Mouse (Mus musculus) 416B (cell line): ENCODE measurements around the gene Hps3.
"Not testable (repeated sequence)": the region's sequence is repeated elsewhere in the genome, so short reads cannot be mapped to it uniquely, and the experiment has no call there.

ENCODE experiments used
- DNase-seq: peaks from one replicate; pipeline ENCODE4 v3.0.0; 2011; ENCODE audit warnings: low read depth

The Hps3 gene

GRCm38 (mm10) chr3:20034719-20035404 lies at the start of gene Hps3:
Gene Hps3 (minus strand): TSS chr3:20035315.
- DNase-seq, result peak; percentile 94

DNA sequence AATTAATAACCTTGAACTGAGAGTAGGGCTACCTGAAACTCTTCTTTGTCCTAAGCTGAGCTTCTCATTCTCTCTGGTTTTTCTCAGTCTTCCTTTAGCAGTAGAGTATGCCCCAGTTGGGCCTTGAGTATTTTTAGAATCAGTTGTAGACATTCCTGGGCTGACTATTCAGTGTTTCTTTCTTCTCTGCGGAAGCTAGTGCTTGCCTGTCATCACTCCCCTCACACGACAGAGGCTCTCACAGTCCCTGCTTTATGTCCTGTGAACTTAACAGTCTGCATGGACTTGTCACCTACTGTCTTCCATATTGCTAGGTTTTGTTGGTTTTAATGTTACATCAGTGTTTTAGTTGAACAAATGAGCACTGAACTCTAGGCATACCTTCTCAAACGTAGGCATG lies 47.0 kb upstream of the Hps3 start:
- no peak for DNase-seq

- peak; percentile 65 for DNase-seq
These were observed 41.3 kb upstream of the Hps3 start for GRCm38 (mm10) chr3:20076145-20077053.

DNA sequence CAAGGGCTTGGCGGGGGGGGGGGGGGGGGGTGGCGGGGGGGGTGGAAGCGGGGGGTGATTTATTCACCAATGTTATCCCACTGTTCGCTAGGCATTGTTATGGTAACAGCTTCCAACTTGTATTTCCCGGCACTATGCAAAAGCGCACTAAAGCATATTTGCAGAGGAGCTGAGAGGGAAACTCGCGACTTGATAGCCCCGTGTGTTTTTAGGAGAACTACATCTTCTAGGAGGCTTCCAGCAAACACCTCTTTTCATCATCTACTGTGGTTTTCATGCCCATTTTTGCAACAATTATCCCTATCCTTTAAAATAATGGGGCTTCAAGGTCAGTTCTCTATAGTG lies 23.1 kb upstream of the Hps3 start:
- DNase-seq, result no peak

DNA sequence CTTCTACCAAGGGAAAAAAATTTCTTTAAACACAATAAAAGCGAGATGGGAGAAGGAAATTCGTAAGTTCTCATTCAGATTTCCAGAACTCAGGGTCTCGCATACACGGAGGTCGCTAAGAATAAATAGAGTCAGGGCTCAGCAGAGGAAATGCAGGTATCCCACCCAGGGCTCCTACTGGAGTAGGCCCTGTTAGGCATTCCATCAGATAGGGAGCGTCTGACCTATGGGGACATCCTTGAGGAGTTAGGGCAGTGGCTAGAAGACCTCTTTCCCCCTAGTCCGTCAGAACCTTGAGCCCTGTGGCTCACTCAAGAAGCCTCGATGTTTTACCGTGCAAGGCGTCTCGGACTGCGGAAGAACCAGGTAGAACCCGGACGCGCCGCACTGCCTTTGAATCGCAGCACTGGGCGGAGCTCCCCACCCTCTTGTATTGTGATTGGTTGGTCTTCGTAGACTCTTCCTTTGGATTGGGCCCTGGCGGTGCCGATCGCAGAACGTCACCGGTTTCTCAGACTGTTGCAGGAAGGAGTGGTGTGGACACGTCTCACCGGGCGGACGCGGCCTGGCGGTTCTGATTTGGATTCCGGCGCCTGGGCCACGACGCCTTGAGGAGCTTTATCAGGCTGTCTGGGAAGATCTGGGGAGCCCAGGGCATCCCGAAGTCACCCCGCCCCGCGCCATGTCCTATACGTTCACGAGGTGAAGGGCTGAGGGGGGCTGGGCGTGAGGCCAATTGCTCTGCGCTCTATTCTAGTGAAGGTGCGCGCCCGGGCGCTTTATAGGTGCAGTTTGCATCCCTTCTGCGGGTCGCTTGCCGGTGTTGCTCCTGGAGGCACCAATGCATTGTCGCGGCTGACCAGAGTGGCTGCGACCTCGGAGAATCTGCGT lies 22.4 kb upstream of the Hps3 start, which contains the start of gene Hltf:
Hltf (plus strand) TSS at position 506 of the 891 bp plus-strand sequence.
- peak; percentile 97 for DNase-seq

GRCm38 (mm10) chr3:20044736-20045135 lies 9.6 kb upstream of the Hps3 start:
- not testable (repeated sequence) for DNase-seq

GRCm38 (mm10) chr3:20041461-20041860 lies 6.3 kb upstream of the Hps3 start:
- DNase-seq, result not testable (repeated sequence)

- no peak for DNase-seq
These were observed 954 bp upstream of the Hps3 start for GRCm38 (mm10) chr3:20036069-20036468.

GRCm38 (mm10) chr3:20033761-20034718 lies 1.1 kb downstream of the Hps3 start:
- peak; percentile 47 for DNase-seq

GRCm38 (mm10) chr3:20030807-20031206 lies 4.3 kb downstream of the Hps3 start:
- DNase-seq, result peak; percentile 49

GRCm38 (mm10) chr3:20028640-20029039 lies 6.5 kb downstream of the Hps3 start:
- DNase-seq, result no peak

- no peak for DNase-seq
These were observed 7.3 kb downstream of the Hps3 start for GRCm38 (mm10) chr3:20027788-20028187.

GRCm38 (mm10) chr3:20026996-20027689 lies 8.0 kb downstream of the Hps3 start:
- DNase-seq, result peak; percentile 52

GRCm38 (mm10) chr3:20026481-20026880 lies 8.6 kb downstream of the Hps3 start:
- DNase-seq, result peak; percentile 63

GRCm38 (mm10) chr3:20023832-20024231 lies 11.3 kb downstream of the Hps3 start:
- no peak for DNase-seq

DNA sequence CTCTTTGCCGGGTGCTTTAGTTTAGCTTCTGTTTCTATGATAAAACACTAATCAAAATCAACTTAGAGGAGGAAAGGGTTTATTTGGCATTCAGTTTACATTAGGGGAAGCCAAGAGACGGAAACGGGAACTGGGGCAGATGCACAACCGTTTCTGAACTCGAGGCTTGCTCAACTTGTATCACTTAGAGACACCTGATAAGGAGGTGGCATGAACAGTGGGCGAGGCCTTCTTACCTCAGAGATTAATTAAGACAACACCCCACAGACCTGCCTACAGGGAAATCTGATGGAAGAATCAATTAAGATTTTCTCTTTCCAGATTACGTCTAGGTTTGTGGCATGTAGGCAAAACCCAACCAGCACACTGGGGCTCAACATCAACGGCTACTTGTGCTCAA lies 17.0 kb downstream of the Hps3 start:
- DNase-seq, result no peak

- DNase-seq, result no peak
These were observed 20.7 kb downstream of the Hps3 start for GRCm38 (mm10) chr3:20014454-20014853.

- not testable (repeated sequence) for DNase-seq
These were observed 24.2 kb downstream of the Hps3 start for GRCm38 (mm10) chr3:20010905-20011304.

DNA sequence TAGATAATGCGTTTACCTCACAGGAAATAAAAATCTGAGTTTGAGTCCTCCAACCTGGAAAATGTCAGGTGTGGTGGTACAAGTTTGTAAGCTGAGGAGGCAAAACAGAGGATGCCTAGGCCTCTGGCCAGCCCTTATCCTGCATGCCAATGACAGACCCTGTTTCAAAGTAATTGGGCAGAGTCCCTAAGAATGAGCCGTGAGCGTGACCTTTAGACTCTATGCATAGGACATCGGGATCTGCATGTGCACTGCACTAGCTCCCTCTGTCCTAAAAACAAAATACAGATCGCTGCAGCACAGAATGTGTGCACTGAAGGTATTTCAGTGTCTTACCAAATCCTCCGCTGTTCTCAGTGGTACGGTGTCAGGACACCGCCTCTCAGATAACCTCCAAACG lies 24.7 kb downstream of the Hps3 start:
- no peak for DNase-seq

- DNase-seq, result no peak
These were observed 27.4 kb downstream of the Hps3 start for GRCm38 (mm10) chr3:20007759-20008158.
